Mouse (Mus musculus) stomach, embryonic 16.5 days (tissue): ENCODE data around the gene Nrp2. TPM values are rescaled to one million over a fixed set of nuclear protein-coding genes. Genes with fewer than 3 reads are reported as not detected.

Source experiments
- ATAC-seq: fragments of 200-750 bp; cut with Nextera tagmentation; 2 replicates; pipeline ENCODE4 v1.8.0; 2017; ENCODE audit warnings: moderate number of reproducible peaks, moderate TSS enrichment; ENCODE audit not compliant: insufficient read depth, low FRiP score
- H3K27ac ChIP-seq: fragments of 300-500 bp; sonication (generic); 2 replicates; pipeline ENCODE4 v1.5.1; 2014; ENCODE audit warnings: low read length
- H3K27me3 ChIP-seq: fragments of 300-500 bp; sonication (generic); 2 replicates; pipeline ENCODE4 v1.6.1; 2014; ENCODE audit warnings: low read length, control low read depth, mixed read lengths; ENCODE audit not compliant: control insufficient read depth, insufficient read depth
- H3K36me3 ChIP-seq: fragments of 300-500 bp; sonication (generic); 2 replicates; pipeline ENCODE4 v1.6.1; 2014; ENCODE audit warnings: low read length; ENCODE audit not compliant: control insufficient read depth, insufficient read depth
- H3K4me1 ChIP-seq: fragments of 300-500 bp; sonication (generic); 2 replicates; pipeline ENCODE4 v1.6.1; 2014; ENCODE audit warnings: low read length, control low read depth, mixed read lengths; ENCODE audit not compliant: control insufficient read depth, insufficient read depth
- H3K4me2 ChIP-seq: fragments of 300-500 bp; sonication (generic); 2 replicates; pipeline ENCODE4 v1.6.1; 2014; ENCODE audit warnings: low read depth, low read length, mixed read lengths
- H3K4me3 ChIP-seq: fragments of 300-500 bp; sonication (generic); replicated peaks from 2 replicates; pipeline ENCODE4 v1.5.1; 2014; ENCODE audit warnings: mild to moderate bottlenecking, low read length
- H3K9ac ChIP-seq: fragments of 300-500 bp; sonication (generic); 2 replicates; pipeline ENCODE4 v1.6.1; 2014; ENCODE audit warnings: low read length
- H3K9me3 ChIP-seq: fragments of 300-500 bp; sonication (generic); replicated peaks from 2 replicates; pipeline ENCODE4 v1.6.1; 2016; ENCODE audit warnings: low read length, control low read depth; ENCODE audit not compliant: control insufficient read depth
- WGBS: fragments of 180-500 bp; shearing (Covaris S2); extraction: QIAGEN DNeasy Blood & Tissue Kit; methylation state at CpG from one replicate; pipeline ENCODE4 v1.1.7; 2014; 5-methylcytosine and 5-hydroxymethylcytosine counted together
- polyA plus RNA-seq: library from polyadenylated mRNA; unstranded; fragments of >200 nt; fragmentation: Nextera tagmentation; extraction: Ambion mirVana; gene quantifications from 2 replicates; pipeline ENCODE4 v1.2.1, GENCODE M21; 2015

The Nrp2 gene
- polyA plus RNA-seq, 1 experiment from 2014 or later: 29.9 TPM

GRCm38 (mm10) chr1:62701065-62701921 is 1.8 kb upstream of the Nrp2 start:
- WGBS: 32% methylated on average over 10 of the region's 10 CpGs
- Histone ChIP-seq H3K4me3 (no peak overlapping the region), H3K27me3 (peaks cover 4% of the 10 kb centered on the region; the same call in 1 of the 2 replicates), H3K27ac (peak overlapping the region; percentile 36; the same call in 1 of the 2 replicates), H3K9ac (no peak overlapping the region; the same call in 1 of the 2 replicates), H3K4me2 (no peak overlapping the region; the same call in 1 of the 2 replicates), H3K36me3 (no peaks in the 10 kb centered on the region), H3K9me3 (no peaks in the 10 kb centered on the region), H3K4me1 (peaks cover 14% of the 10 kb centered on the region)
- ATAC-seq: peak; percentile 56; the same call in 1 of the 2 replicates

- ATAC-seq: no peak
- Histone ChIP-seq H3K4me2 (peak overlapping the region; percentile 100), H3K9me3 (no peaks in the 10 kb centered on the region), H3K4me1 (peaks cover 15% of the 10 kb centered on the region), H3K36me3 (no peaks in the 10 kb centered on the region), H3K4me3 (peak overlapping the region; percentile 73), H3K27me3 (peaks cover 4% of the 10 kb centered on the region; the same call in 1 of the 2 replicates), H3K27ac (peak overlapping the region; percentile 56), H3K9ac (peak overlapping the region; percentile 90)
- WGBS: under 1% methylated on average over 25 of the region's 25 CpGs
These were observed 342 bp upstream of the Nrp2 start for GRCm38 (mm10) chr1:62702743-62703142.

- Histone ChIP-seq H3K4me1 (peaks cover 21% of the 10 kb centered on the region), H3K4me3 (peak overlapping the region; percentile 73), H3K27ac (peak overlapping the region; percentile 79), H3K36me3 (no peaks in the 10 kb centered on the region), H3K9me3 (no peaks in the 10 kb centered on the region), H3K27me3 (peaks cover 4% of the 10 kb centered on the region; the same call in 1 of the 2 replicates), H3K4me2 (peak overlapping the region; percentile 100), H3K9ac (peak overlapping the region; percentile 90)
- ATAC-seq: no peak
- 12% methylated on average over 9 of the region's 9 CpGs for WGBS
These were observed 1.2 kb downstream of the Nrp2 start for GRCm38 (mm10) chr1:62704117-62704888.

- peak overlapping the region; percentile 90 for H3K9ac ChIP-seq
- no peaks in the 10 kb centered on the region for H3K36me3 ChIP-seq
- peak overlapping the region; percentile 100 for H3K4me2 ChIP-seq
- WGBS: 18% methylated on average over 16 of the region's 16 CpGs
- peak overlapping the region; percentile 79 for H3K27ac ChIP-seq
- H3K9me3 ChIP-seq: no peaks in the 10 kb centered on the region
- peaks cover 26% of the 10 kb centered on the region for H3K4me1 ChIP-seq
- ATAC-seq: no peak
- peaks cover 4% of the 10 kb centered on the region; the same call in 1 of the 2 replicates for H3K27me3 ChIP-seq
- H3K4me3 ChIP-seq: peak overlapping the region; percentile 73
These were observed 1.9 kb downstream of the Nrp2 start for GRCm38 (mm10) chr1:62704889-62705516.

- peak overlapping the region; percentile 79 for H3K27ac ChIP-seq
- H3K4me1 ChIP-seq: peaks cover 32% of the 10 kb centered on the region
- WGBS: 9% methylated on average over 18 of the region's 18 CpGs
These were observed 2.5 kb downstream of the Nrp2 start for GRCm38 (mm10) chr1:62705517-62705981.

GRCm38 (mm10) chr1:62706085-62707021 is 3.3 kb downstream of the Nrp2 start:
- H3K4me1 ChIP-seq: peaks cover 30% of the 10 kb centered on the region
- under 1% methylated on average over 73 of the region's 73 CpGs for WGBS

More at GRCm38 (mm10) chr1:62705517-62705981, 2.5 kb downstream of the Nrp2 start:
- peak overlapping the region; percentile 90 for H3K9ac ChIP-seq
- H3K4me3 ChIP-seq: peak overlapping the region; percentile 73
- no peaks in the 10 kb centered on the region for H3K36me3 ChIP-seq
- peaks cover 4% of the 10 kb centered on the region; the same call in 1 of the 2 replicates for H3K27me3 ChIP-seq
- peak overlapping the region; percentile 100 for H3K4me2 ChIP-seq
- ATAC-seq: no peak
- no peaks in the 10 kb centered on the region for H3K9me3 ChIP-seq

GRCm38 (mm10) chr1:62707101-62707912 is 4.2 kb downstream of the Nrp2 start:
- ATAC-seq: no peak
- 1% methylated on average over 35 of the region's 35 CpGs for WGBS
- peak overlapping the region; percentile 73 for H3K4me3 ChIP-seq

More at GRCm38 (mm10) chr1:62706085-62707021, 3.3 kb downstream of the Nrp2 start:
- H3K9ac ChIP-seq: peak overlapping the region; percentile 90
- peaks cover 4% of the 10 kb centered on the region; the same call in 1 of the 2 replicates for H3K27me3 ChIP-seq
- no peaks in the 10 kb centered on the region for H3K36me3 ChIP-seq
- H3K4me2 ChIP-seq: peak overlapping the region; percentile 100
- ATAC-seq: peak; percentile 56
- H3K27ac ChIP-seq: peak overlapping the region; percentile 71
- H3K4me3 ChIP-seq: peak overlapping the region; percentile 73
- H3K9me3 ChIP-seq: no peaks in the 10 kb centered on the region

More at GRCm38 (mm10) chr1:62707101-62707912, 4.2 kb downstream of the Nrp2 start:
- Histone ChIP-seq H3K27ac (peak overlapping the region; percentile 71), H3K9ac (peak overlapping the region; percentile 90), H3K9me3 (no peaks in the 10 kb centered on the region), H3K36me3 (no peaks in the 10 kb centered on the region), H3K4me1 (peaks cover 22% of the 10 kb centered on the region), H3K4me2 (peak overlapping the region; percentile 100), H3K27me3 (peaks cover 4% of the 10 kb centered on the region; the same call in 1 of the 2 replicates)
